Mouse (Mus musculus): ENCODE data around the gene Mau2.

Gene Mau2

GRCm38 (mm10) chr8:69974806-69975205 lies 67.7 kb downstream of the Mau2 start:
- intact Hi-C loops (cut with DNase I) = no loop called here

DNA sequence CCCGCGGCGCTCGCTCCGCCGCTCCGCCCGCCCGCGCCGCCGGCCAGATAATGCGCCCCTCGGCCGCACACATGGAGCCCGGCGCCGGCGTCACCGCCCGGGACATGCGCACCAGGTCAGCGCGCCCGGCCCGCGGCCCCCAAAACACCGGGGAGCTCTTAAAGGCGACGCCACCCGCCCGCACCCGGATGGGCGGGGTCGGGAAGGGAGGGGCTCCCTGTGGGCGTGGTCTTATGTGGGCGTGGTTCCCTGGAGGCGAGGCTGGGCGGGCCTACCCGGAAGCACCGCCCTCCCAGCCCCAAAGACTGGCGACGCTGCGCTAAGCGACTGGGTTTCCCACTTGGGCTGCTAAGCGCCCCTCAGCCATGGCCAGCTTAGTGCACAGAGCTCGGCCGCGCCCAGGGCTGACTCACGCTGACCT lies 68.3 kb downstream of the Mau2 start:
- intact Hi-C loops (cut with DNase I) = no loop called here

DNA sequence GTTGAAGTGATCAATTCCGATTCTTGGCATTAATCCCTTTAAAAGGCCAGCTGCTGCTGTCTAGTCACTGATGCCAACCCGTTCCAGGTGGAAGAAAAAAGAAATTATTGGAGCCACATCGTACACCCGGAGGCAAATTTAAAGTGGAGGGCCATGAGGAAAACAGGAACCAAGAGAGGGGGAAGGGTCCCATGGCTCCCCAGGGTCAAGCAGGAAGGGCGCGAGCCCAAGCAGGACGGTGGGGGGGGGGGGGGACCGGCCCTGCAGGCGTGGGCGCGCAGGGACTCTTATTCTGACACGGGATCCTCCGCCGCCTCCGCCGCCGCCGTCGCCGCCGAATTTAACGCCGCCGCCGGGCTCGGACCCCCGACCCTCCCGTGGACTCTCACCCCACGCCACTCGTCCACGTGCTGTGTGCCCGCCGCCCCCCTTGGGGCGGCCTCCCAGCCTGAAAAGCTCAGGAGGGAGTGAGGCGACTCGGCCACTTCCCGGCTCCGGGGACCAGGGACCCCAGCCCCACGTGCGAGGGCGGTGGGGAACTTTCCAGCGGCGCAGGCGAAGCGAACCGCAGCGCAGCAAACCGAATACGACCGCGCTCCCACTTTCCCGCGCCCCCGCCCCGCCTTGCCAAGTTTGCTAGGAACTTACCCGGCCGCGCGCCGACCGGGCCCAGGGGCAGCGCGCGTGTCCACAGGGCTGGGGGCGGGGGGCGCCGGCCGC lies 68.9 kb downstream of the Mau2 start:
- intact Hi-C loops (cut with DNase I) = no loop called here

GRCm38 (mm10) chr8:69973063-69973441 lies 69.5 kb downstream of the Mau2 start:
- intact Hi-C loops (cut with DNase I) = no loop called here

DNA sequence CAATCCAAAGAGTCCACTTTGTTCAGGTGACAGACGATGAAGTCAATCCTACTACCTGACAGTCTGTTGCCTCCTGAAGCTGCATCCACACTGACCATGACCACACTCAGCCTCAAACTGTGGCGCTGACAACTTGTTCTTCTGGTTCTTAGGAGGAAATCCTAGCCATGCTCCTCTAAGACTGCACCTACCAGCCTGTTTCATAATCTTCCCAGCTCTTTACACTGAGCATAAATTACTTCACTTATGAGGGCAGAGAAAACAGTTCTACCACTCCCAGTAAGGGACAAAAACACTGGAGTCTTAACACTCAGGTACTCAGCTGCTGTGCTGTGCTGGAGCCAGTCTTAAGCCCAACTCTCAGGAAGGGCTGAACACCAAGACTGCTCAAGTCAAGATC lies 71.7 kb downstream of the Mau2 start:
- intact Hi-C loops (cut with DNase I) = no loop called here

GRCm38 (mm10) chr8:69967291-69967933 lies 75.1 kb downstream of the Mau2 start:
- intact Hi-C loops (cut with DNase I) = no loop called here

Data from adrenal gland (tissue).